Mouse (Mus musculus): ENCODE data around the gene Nr4a1. TPM values are rescaled to one million over a fixed set of nuclear protein-coding genes. Genes with fewer than 3 reads are reported as not detected.
A peak's percentile ranks its signal among the peaks of the same experiment; 100 is the strongest.

Nr4a1 gene
- polyA plus RNA-seq, 1 experiment from 2014 or later, result 6.9 TPM

DNA sequence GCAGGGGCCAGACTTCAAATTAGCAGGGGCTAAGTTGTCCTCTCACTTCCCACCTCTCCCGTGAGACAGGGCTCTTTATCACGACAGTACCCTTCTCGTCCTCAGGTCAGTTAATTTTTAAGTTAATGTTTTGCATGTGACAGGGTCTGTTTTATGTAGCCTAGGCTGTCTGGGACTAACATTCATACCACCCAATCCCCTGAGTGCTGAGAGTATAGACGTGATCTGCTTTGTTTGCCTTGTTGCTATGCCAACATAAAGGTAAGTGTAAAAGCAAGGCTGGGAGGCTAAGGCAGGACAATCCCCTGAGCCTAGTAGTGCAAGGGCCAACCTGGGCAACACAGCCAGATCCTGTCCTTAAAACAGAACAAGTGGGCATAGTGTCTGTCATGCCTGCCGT is 55.4 kb downstream of the Nr4a1 start:
- no peaks in the 10 kb centered on the region for H3K9me3 ChIP-seq
- H3K4me2 ChIP-seq, result no peak overlapping the region
- no peak for ATAC-seq (ENCODE audit: low FRiP score, low read depth)
- no peak overlapping the region for H3K9ac ChIP-seq
- H3K4me1 ChIP-seq (replicated peaks), result no peaks in the 10 kb centered on the region; the same call in 1 of the 2 replicates
- no peaks in the 10 kb centered on the region for H3K36me3 ChIP-seq
- no peaks in the 10 kb centered on the region for H3K27me3 ChIP-seq
- WGBS, result 46% methylated on average over 5 of the region's 5 CpGs
- no peak overlapping the region for H3K27ac ChIP-seq (replicated peaks)
- H3K4me3 ChIP-seq, result no peak overlapping the region

GRCm38 (mm10) chr15:101311087-101311770 is 57.2 kb downstream of the Nr4a1 start:
- Histone ChIP-seq H3K4me2 (no peak overlapping the region), H3K36me3 (no peaks in the 10 kb centered on the region), H3K9me3 (no peaks in the 10 kb centered on the region), H3K27ac (replicated peaks) (no peak overlapping the region), H3K27me3 (no peaks in the 10 kb centered on the region), H3K9ac (no peak overlapping the region), H3K4me1 (replicated peaks) (peaks cover 4% of the 10 kb centered on the region; the same call in 1 of the 2 replicates), H3K4me3 (no peak overlapping the region)
- WGBS, result 53% methylated on average over 14 of the region's 15 CpGs
- ATAC-seq (ENCODE audit: low FRiP score, low read depth), result no peak

DNA sequence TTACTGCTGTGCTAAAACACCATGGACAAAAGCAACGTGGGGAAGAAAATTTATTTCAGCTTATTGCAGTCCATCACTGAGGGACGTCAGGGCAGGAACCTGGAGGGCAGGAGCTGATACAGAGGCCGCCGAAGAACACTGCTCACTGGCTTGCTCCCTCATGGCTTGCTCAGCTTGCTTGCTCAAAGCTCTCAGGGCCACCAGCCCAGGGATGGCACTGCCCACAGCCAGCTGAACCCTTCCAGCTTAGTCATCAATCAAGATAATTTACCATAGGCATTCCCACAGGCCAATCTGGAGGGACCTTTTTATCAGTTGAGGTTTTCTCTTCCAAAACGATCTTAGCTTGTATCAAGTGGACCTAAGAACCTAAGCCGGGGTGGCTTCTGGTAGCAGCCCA is 57.9 kb downstream of the Nr4a1 start:
- no peak for ATAC-seq (ENCODE audit: low FRiP score, low read depth)
- no peaks in the 10 kb centered on the region for H3K9me3 ChIP-seq
- H3K27me3 ChIP-seq, result no peaks in the 10 kb centered on the region
- 89% methylated on average over 6 of the region's 6 CpGs for WGBS
- H3K36me3 ChIP-seq, result no peaks in the 10 kb centered on the region
- no peak overlapping the region for H3K4me3 ChIP-seq
- no peak overlapping the region for H3K9ac ChIP-seq
- H3K27ac ChIP-seq (replicated peaks), result no peak overlapping the region
- H3K4me1 ChIP-seq (replicated peaks), result peaks cover 4% of the 10 kb centered on the region; the same call in 1 of the 2 replicates
- no peak overlapping the region for H3K4me2 ChIP-seq

- ATAC-seq (ENCODE audit: low FRiP score, low read depth), result peak; percentile 27; the same call in 1 of the 2 replicates
- Histone ChIP-seq H3K27me3 (no peaks in the 10 kb centered on the region), H3K27ac (replicated peaks) (no peak overlapping the region), H3K36me3 (no peaks in the 10 kb centered on the region), H3K9ac (no peak overlapping the region), H3K4me3 (no peak overlapping the region), H3K9me3 (no peaks in the 10 kb centered on the region), H3K4me1 (replicated peaks) (peaks cover 4% of the 10 kb centered on the region; the same call in 1 of the 2 replicates), H3K4me2 (0 out of 2 replicates have a peak overlapping the region, but pooled peaks have one; percentile 47)
- WGBS, result 74% methylated on average over 4 of the region's 4 CpGs
Observed at GRCm38 (mm10) chr15:101315378-101315777, 61.3 kb downstream of the Nr4a1 start.

DNA sequence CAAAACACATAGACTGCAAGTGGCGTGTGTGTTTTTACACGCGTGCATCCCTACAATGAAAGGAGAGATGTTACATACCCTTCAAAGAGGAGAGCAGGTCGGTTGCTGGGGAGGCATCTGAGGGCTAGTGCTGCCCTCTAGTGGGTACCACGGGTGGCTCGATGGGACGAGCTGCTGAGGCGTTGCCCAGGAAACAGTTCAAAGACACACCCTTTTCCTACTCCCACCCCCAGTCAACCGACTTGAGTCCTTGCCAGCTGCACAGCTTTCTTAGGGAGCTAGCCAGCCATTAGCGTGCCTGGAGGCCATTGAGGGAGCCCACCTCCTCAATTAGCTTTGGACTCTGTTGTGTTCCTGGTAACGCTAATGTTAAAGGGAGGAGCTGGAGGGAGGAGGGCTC is 61.8 kb downstream of the Nr4a1 start:
- Histone ChIP-seq H3K9me3 (no peaks in the 10 kb centered on the region), H3K9ac (no peak overlapping the region), H3K4me3 (peak overlapping the region; percentile 14; the same call in 1 of the 2 replicates), H3K27me3 (no peaks in the 10 kb centered on the region), H3K4me2 (peak overlapping the region; percentile 47), H3K27ac (replicated peaks) (no peak overlapping the region), H3K4me1 (replicated peaks) (peaks cover 4% of the 10 kb centered on the region; the same call in 1 of the 2 replicates), H3K36me3 (no peaks in the 10 kb centered on the region)
- 2% methylated on average over 11 of the region's 11 CpGs for WGBS
- peak; percentile 73 for ATAC-seq (ENCODE audit: low FRiP score, low read depth)

DNA sequence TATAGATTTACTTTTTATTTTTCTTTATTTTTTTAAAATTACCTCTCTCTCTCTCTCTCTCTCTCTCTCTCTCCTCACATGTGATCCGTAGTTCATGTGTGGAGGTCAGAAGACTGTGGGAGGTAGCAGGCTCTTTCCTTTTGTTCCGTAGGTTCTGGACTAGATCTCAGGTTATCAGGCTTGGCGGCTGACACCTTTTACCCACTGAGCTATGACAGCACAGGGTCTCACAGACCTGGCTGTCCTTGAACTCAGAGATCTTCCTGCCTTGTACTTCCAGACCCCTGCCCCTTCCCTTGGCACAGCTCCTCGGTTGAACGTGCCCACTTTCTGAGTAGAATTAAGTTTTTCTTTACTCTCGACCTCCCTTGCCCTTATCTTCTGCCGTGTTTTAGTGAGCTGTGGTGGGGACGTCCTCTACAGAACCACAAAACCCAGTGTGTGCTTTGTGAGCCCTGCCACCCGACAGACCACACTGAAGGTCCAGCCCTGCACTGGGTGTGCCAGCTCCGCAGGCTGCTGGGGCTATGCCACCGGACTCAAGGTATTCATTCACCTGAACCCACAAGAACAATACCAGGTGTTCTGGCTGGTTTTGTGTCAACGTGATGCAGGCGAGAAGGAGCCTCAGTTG is 62.3 kb downstream of the Nr4a1 start:
- WGBS, result 67% methylated on average over 13 of the region's 13 CpGs
- H3K9me3 ChIP-seq, result no peaks in the 10 kb centered on the region
- peaks cover 4% of the 10 kb centered on the region; the same call in 1 of the 2 replicates for H3K4me1 ChIP-seq (replicated peaks)
- peak overlapping the region; percentile 47 for H3K4me2 ChIP-seq
- H3K27me3 ChIP-seq, result no peaks in the 10 kb centered on the region
- H3K36me3 ChIP-seq, result no peaks in the 10 kb centered on the region
- 0 out of 2 replicates have a peak overlapping the region, but pooled peaks have one; percentile 14 for H3K4me3 ChIP-seq
- H3K9ac ChIP-seq, result no peak overlapping the region
- H3K27ac ChIP-seq (replicated peaks), result no peak overlapping the region
- peak; percentile 34; the same call in 1 of the 2 replicates for ATAC-seq (ENCODE audit: low FRiP score, low read depth)

- H3K4me2 ChIP-seq, result no peak overlapping the region
- no peak for ATAC-seq (ENCODE audit: low FRiP score, low read depth)
- H3K4me1 ChIP-seq (replicated peaks), result peaks cover 4% of the 10 kb centered on the region; the same call in 1 of the 2 replicates
- H3K27ac ChIP-seq (replicated peaks), result no peak overlapping the region
- no peak overlapping the region for H3K4me3 ChIP-seq
- no peaks in the 10 kb centered on the region for H3K27me3 ChIP-seq
- no peaks in the 10 kb centered on the region for H3K36me3 ChIP-seq
- WGBS, result 81% methylated on average over 18 of the region's 18 CpGs
- no peaks in the 10 kb centered on the region for H3K9me3 ChIP-seq
- H3K9ac ChIP-seq, result no peak overlapping the region
Observed at GRCm38 (mm10) chr15:101316913-101317813, 63.1 kb downstream of the Nr4a1 start.

- H3K27ac ChIP-seq (replicated peaks), result no peak overlapping the region
- WGBS, result 83% methylated on average over 2 of the region's 2 CpGs
- H3K4me2 ChIP-seq, result no peak overlapping the region
- no peaks in the 10 kb centered on the region for H3K9me3 ChIP-seq
- no peaks in the 10 kb centered on the region for H3K36me3 ChIP-seq
- H3K4me3 ChIP-seq, result no peak overlapping the region
- ATAC-seq (ENCODE audit: low FRiP score, low read depth), result no peak
- no peaks in the 10 kb centered on the region for H3K27me3 ChIP-seq
- H3K9ac ChIP-seq, result no peak overlapping the region
- H3K4me1 ChIP-seq (replicated peaks), result peaks cover 4% of the 10 kb centered on the region; the same call in 1 of the 2 replicates
Observed at GRCm38 (mm10) chr15:101317814-101318500, 63.9 kb downstream of the Nr4a1 start.

DNA sequence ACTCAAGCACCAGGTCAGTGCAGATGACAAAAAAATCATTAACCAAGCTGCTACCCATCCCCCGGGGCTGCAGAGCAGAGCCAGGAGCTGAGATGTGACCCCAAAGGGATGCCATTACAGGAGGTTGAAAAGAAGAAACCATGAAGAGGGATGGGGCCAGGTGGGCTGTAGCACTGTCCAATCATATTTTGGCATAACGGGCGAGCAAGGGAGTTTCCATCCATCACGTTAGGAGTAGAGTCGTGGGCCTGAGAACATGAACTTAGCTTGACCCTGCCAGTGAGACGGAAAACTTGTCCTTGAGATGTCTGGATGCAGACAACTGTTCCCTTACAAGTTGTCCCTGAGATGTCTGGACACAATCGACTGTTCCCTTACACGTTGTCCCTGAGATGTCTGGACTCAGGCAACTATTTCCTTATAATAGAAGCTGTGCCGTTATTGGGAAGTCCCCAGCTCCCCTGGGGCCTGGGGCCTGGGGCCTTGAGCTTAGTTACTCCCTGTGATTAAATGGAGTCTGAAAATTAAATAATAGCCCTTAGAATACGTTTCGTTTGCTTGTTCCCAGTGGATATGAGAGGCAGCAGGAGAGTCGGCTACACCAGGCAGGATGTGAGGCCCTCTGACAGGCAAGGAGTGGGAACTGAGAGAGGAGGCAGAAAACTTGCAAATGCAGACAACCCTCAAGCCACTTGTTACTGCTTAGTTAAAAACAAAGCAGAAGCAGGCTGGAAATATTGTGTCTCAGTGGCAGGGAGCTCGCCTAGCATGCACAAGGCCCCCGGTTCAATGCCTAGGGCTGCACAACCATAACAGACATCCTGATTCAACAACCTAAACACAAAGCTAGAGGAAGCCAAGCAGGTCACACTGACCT is 65.1 kb downstream of the Nr4a1 start:
- Histone ChIP-seq H3K4me3 (no peak overlapping the region), H3K4me2 (no peak overlapping the region), H3K9me3 (no peaks in the 10 kb centered on the region), H3K4me1 (replicated peaks) (peaks cover 4% of the 10 kb centered on the region; the same call in 1 of the 2 replicates), H3K27me3 (no peaks in the 10 kb centered on the region), H3K36me3 (no peaks in the 10 kb centered on the region), H3K27ac (replicated peaks) (no peak overlapping the region), H3K9ac (no peak overlapping the region)
- ATAC-seq (ENCODE audit: low FRiP score, low read depth), result no peak
- WGBS, result 58% methylated on average over 14 of the region's 14 CpGs

DNA sequence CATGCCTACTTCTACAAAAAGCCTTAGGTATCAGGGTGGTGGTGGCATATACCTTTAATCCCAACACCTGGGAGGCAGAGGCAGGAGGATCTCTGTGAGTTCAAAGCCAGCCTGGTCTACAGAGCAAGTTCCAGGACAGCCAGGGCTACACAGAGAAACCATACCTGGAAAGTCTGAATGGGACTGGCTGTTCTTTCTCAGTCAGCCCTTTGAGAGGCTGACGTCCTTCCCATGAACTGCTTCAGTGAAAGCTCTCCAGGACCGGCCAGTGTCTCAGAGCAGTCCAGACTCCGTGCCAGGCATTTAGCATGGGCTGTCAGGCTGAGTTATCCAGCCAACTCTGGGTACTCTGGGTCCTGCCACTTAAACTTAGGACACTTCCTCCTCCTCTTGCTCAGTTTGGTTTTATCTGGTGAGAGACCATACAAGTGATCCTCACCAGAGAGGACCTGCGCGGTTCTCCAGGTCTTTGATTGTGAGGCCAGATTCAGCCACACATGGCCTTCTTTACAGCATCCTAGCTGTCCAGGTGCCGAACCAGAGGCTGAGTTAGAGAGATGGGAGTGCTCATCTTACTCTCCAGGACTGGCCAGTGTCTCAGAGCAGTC is 66.0 kb downstream of the Nr4a1 start:
- H3K9me3 ChIP-seq, result no peaks in the 10 kb centered on the region
- no peaks in the 10 kb centered on the region for H3K27me3 ChIP-seq
- H3K36me3 ChIP-seq, result no peaks in the 10 kb centered on the region
- whole genome bisulfite sequencing, result 86% methylated on average over 6 of the region's 6 CpGs
- no peak overlapping the region for H3K27ac ChIP-seq (replicated peaks)
- ATAC-seq (ENCODE audit: low FRiP score, low read depth), result no peak
- H3K4me1 ChIP-seq (replicated peaks), result peaks cover 4% of the 10 kb centered on the region; the same call in 1 of the 2 replicates
- H3K4me2 ChIP-seq, result no peak overlapping the region
- H3K4me3 ChIP-seq, result no peak overlapping the region
- no peak overlapping the region for H3K9ac ChIP-seq

All from hindbrain, embryonic 15.5 days (tissue).